Mouse (Mus musculus) cerebellum, adult 18-20 months (tissue): ENCODE results near the gene Gm10272.
"Not testable (repeated sequence)": the region's sequence is repeated elsewhere in the genome, so short reads cannot be mapped to it uniquely, and the experiment has no call there.

ENCODE experiments used
- DNase-seq, 2 experiments: peaks; one replicate each; pipeline ENCODE4 v3.0.0; 2021

Gm10272 gene

GRCm38 (mm10) chr10:77729241-77729640 lies 22.8 kb downstream of the Gm10272 start:
- DNase-seq: no peak

GRCm38 (mm10) chr10:77735928-77736327 lies 29.5 kb downstream of the Gm10272 start:
- DNase-seq: no peak

GRCm38 (mm10) chr10:77738929-77739328 lies 32.5 kb downstream of the Gm10272 start:
- DNase-seq: no peak

DNA sequence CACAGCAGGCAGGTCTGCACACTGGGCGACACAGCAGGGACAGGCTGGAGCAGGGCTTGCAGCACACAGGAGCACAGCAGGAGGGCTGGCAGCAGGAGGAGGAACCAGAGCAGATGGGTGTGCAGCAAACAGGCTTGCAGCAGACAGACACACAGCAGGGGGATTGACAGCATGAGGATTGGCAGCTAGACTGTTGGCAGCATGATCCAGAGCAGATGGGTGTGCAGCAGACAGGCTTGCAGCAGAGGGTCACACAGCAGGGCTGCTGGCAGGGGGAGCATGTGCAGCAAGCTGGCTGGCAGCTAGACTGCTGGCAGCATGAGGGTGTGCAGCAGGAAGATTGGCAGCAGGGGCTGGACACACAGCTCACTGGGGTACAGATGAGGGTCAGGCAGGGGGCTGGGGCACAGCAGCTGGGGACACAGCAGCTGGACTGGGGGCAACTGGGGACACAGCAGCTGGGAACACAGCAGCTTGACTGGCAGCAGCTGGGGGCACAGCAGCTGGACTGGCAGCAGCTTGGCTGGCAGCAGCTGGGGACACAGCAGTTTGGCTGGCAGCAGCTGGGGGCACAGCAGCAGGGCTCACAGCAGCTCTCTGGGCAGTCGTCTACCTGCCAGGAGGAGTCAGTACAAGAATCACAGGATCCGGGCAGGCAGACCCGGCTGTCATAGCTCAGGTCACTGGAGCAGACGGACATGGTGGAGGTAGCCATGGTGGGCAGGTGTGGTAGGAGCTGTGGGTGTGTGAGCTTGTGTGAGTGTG lies 35.7 kb downstream of the Gm10272 start, which contains the start of gene Gm18596:
TSS of gene Gm18596 (minus strand) at position 715 of the 765 bp plus-strand sequence.
- DNase-seq: peak in 1 of 2 experiments; percentile 9

- peak; percentile 13 to 15 for DNase-seq
Observed at GRCm38 (mm10) chr10:77750686-77751085, 44.3 kb downstream of the Gm10272 start.

- DNase-seq: not testable (repeated sequence)
Observed at GRCm38 (mm10) chr10:77751254-77751653, 44.8 kb downstream of the Gm10272 start, which contains the start of gene Gm9736. TSS of gene Gm9736 (minus strand) at chr10:77751354.

GRCm38 (mm10) chr10:77752312-77752711 lies 45.9 kb downstream of the Gm10272 start:
- DNase-seq: not testable (repeated sequence)

GRCm38 (mm10) chr10:77753448-77753847 lies 47.0 kb downstream of the Gm10272 start:
- no peak for DNase-seq
